Mouse (Mus musculus) inflammation-experienced regulatory T-cells (primary cell): ENCODE measurements around the gene Cpt1c. TPM values are rescaled to one million over a fixed set of nuclear protein-coding genes. Genes with fewer than 3 reads are reported as not detected.

ENCODE experiments used
- polyA plus RNA-seq, 2 experiments: library from polyadenylated mRNA; unstranded; fragments of 100-300 nt; shearing (Covaris generic); gene quantifications; one replicate each; pipeline ENCODE4 v1.2.1; 2017

The Cpt1c gene
- polyA plus RNA-seq, result 1 to 10 TPM; 1.7 to 2.5 TPM

GRCm38 (mm10) chr7:44974383-44975116 is at the start of gene Cpt1c:
Gene Cpt1c (minus strand): TSS chr7:44974851.

GRCm38 (mm10) chr7:45017242-45018061 is 42.8 kb upstream of the Cpt1c start, which contains the start of gene Rras:
Gene Rras (plus strand): TSS chr7:45017961.

DNA sequence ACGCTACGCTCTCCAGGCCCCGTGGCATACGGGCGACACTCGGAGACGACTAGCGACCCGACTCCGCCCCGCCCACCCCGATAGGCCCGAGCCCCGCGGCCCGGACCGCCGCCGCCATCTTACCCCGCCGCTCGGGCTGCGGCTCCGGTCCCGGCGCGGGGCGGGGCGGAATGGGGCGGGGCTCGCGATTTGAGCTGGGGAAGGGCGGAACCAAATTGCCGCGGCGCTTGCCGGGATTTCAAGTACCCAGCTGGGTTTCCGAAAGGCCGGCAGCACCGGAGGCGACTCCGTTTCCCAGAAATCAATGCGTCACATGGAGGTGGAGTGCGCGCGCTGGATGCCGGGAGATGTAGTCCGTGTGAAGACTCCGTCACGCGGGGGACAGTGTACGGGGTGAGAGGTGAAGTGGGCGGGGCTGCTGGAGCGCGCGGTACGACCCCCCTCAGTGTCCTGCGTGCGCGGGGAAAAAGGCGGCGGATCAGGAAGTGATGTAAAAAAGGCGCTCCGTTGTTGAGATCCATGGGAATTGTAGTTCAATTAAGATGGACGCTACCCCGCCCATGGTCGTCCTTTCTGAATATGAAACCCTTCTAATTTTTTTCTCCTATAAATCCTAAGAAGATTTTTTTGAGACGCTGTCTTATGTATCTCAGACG is 41.4 kb upstream of the Cpt1c start, which contains the start of gene Scaf1:
Gene Scaf1 (minus strand): TSS at position 407 of the 656 bp plus-strand sequence.

GRCm38 (mm10) chr7:44998501-44998955 is 23.9 kb upstream of the Cpt1c start, which contains the start of gene Bcl2l12:
Gene Bcl2l12 (minus strand): TSS chr7:44998712.

DNA sequence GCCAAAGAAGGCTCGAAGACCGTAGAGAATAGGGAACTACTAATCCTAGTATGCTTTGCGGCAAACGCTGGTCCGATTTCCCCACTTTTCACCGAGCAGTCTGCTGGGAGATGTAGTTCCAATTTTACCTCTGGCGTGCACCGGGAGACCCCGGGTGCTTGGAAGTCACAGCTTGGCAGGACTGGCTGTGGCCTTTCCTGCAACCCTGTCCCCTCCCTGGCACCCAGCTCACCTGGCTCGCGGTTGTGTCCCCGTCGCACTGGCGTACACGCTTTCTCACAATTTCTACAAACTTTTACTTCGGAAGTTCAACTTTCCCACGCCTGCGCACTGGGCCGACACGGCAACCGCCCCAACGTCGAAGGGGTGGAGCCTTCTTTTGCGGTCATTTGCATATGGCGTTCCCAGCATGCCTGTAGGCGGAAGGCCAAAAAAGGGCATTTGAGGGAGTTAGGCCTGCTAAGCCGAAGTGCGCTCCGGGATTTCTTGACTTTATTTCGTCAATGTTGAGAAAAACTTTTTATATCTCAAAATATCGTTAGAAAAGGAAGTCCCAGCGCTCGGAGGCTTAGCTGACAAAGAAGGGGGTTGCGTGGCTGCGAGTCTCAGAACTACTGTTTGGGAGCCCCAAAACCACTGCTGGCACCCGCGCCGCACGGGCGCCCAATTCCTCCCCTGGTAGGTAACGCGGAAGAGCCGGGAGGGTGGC is 22.7 kb upstream of the Cpt1c start, which contains the start of gene Irf3:
Gene Irf3 (plus strand): TSS at position 418 of the 709 bp plus-strand sequence.

DNA sequence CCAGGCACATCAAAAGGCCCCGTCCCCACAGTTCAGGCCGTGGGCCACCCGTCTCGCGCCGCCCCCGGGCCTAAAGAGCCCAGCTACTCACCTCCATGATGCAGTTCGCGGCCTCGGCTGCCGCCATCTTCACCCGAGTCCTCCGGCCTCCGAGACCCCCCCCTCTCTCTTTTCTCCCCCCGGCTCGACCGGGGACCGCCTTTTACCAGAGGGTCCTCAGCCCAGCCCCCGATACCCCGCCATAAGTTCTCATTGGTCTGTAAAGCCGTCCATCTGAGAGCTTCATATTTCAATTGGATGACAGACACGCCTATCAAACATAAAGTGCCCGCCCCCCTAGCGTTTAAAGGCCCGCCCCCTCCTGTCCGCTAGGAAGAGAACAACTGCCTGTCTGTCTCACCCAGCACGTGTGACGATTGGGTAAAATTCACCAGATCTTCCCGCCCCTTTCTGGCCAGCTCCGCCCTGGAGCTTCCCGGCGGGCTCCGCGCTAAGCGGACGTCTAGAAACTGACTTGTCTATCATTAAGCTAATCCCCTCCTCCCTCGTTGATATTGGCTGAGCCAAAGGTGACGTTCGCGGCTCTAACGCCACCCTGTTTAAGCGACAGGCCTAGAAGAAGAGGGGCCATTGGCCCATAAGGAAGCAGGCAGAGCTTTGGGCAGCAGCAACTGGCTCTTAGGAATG is 11.7 kb upstream of the Cpt1c start, which contains the start of gene Prmt1:
Gene Prmt1 (minus strand): TSS at position 377 of the 687 bp plus-strand sequence.

DNA sequence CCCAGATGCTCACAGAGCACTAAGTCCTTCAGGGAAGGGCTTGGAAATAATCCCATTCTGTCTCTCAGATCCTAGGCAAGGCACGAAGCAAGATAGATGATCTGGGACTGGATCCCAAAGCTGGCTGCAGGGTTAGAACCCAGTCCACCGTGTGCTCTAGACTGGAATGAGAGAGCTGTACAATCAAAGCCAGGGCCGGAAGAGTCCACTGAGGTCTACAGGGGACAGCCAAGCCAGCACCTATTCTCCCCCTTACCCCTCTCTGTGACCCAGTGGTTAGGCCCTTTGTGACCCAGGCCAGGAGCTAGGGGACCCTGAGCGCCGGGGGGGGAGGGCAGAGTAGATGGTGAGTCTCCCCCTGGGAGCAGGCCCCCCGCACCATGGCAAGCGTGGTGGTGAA is 31.7 kb downstream of the Cpt1c start, which contains the start of gene Tsks:
Gene Tsks (plus strand): TSS at position 301 of the 400 bp plus-strand sequence.

DNA sequence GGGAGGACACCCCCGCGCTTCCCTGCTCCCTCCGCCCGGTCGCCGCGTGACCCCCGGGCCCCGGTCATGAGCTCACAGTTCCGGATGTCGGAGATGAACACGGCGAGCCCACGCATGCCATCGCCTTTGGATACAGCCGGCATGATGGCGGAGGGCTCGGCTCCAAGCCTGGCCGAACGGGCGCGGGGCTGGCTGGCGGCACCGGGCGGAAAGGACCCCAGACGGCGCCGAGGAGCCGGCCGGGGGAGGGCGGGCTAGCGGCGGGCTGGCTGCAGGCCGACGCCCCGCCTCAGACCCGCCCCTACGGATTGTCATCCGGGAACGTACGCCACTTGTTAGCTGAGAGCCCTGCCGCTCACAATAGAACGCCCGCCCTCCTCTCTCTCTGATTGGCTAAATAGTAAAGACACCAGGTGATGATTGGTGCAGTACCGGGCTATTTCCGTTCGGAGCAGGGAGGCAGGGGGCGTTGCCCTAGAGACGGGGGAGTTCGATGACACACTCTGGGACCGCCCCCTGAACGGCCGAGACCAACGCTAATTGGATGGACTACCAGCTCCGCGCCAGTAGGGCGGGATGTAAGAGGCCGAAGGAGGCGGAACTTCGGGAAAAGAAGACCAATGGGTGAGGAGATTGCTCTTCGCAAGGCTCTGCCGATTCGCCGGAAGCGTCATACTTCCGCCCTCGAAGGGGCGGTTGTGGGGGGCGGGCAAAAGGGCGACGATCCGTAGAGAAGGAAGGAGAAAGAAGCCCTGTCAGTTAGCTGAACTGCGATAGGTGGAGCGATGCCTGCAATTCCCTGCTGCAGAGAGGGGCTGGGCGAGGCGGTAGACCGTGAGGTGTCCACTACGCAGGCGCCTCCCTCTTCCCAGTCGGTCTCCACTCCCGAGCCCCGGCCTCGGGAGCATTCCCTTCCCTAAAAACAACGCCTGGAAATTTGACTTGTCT is 45.2 kb downstream of the Cpt1c start, which contains the start of gene Ap2a1:
Gene Ap2a1 (minus strand): TSS at position 293 of the 948 bp plus-strand sequence.

Other genes starting within 250 kb of the Cpt1c start
- gene Vrk3, start 226.4 kb downstream of the Cpt1c start, polyA plus RNA-seq, result 10 to 100 TPM; 92.8 to 98.9 TPM
- 1 to 10 TPM in 1 of 2 experiments, under 1 TPM in 1; 0.37 to 1.3 TPM for gene Zfp473, start 223.8 kb downstream of the Cpt1c start, polyA plus RNA-seq
- gene Nup62, start 158.8 kb downstream of the Cpt1c start, polyA plus RNA-seq, result 10 to 100 TPM; 40.5 to 41.4 TPM
- 1 to 10 TPM; 3.0 to 8.6 TPM for gene Il4i1, start 158.5 kb downstream of the Cpt1c start, polyA plus RNA-seq
- under 1 TPM in 1 of 2 experiments, not detected in 1; 0.30 TPM for gene Atf5, start 158.2 kb downstream of the Cpt1c start, polyA plus RNA-seq
- gene Akt1s1, start 125.9 kb downstream of the Cpt1c start, polyA plus RNA-seq, result 10 to 100 TPM; 26.4 to 35.3 TPM
- 10 to 100 TPM; 83.2 to 90.0 TPM for gene Tbc1d17, start 125.8 kb downstream of the Cpt1c start, polyA plus RNA-seq
- gene Pnkp, start 117.7 kb downstream of the Cpt1c start, polyA plus RNA-seq, result 10 to 100 TPM; 89.6 to 97.9 TPM
- 10 to 100 TPM; 28.9 to 30.2 TPM for gene Ptov1, start 105.1 kb downstream of the Cpt1c start, polyA plus RNA-seq
- 10 to 100 TPM; 54.7 to 59.9 TPM for gene Med25, start 82.1 kb downstream of the Cpt1c start, polyA plus RNA-seq
- gene Fuz, start 78.8 kb downstream of the Cpt1c start, polyA plus RNA-seq, result 10 to 100 TPM; 38.7 to 55.5 TPM
- gene Ap2a1, start 45.4 kb downstream of the Cpt1c start, polyA plus RNA-seq, result 10 to 100 TPM; 56.8 to 69.1 TPM
- gene Tsks, start 31.6 kb downstream of the Cpt1c start, polyA plus RNA-seq, result under 1 TPM in 1 of 2 experiments, not detected in 1; 0.97 TPM
- 100 to 1,000 TPM; 148 to 162 TPM for gene Prmt1, start 11.7 kb upstream of the Cpt1c start, polyA plus RNA-seq
- gene Irf3, start 22.8 kb upstream of the Cpt1c start, polyA plus RNA-seq, result 100 to 1,000 TPM; 224 to 233 TPM
- 10 to 100 TPM; 23.6 to 30.4 TPM for gene Bcl2l12, start 23.9 kb upstream of the Cpt1c start, polyA plus RNA-seq
- 10 to 100 TPM; 34.5 to 35.4 TPM for gene Scaf1, start 41.5 kb upstream of the Cpt1c start, polyA plus RNA-seq
- gene Rras, start 43.1 kb upstream of the Cpt1c start, polyA plus RNA-seq, result 10 to 100 TPM; 30.9 to 34.3 TPM
- 1 to 10 TPM; 2.2 to 4.1 TPM for gene Prr12, start 78.0 kb upstream of the Cpt1c start, polyA plus RNA-seq
- 100 to 1,000 TPM in 1 of 2 experiments, 10 to 100 TPM in 1; 99.4 to 115 TPM for gene Nosip, start 87.6 kb upstream of the Cpt1c start, polyA plus RNA-seq
- 1 to 10 TPM; 2.7 to 4.1 TPM for gene Prrg2, start 87.8 kb upstream of the Cpt1c start, polyA plus RNA-seq
- 10 to 100 TPM in 1 of 2 experiments, 1 to 10 TPM in 1; 3.5 to 13.7 TPM for gene Rcn3, start 117.4 kb upstream of the Cpt1c start, polyA plus RNA-seq
- 1 to 10 TPM; 1.1 to 5.2 TPM for gene Fcgrt, start 129.0 kb upstream of the Cpt1c start, polyA plus RNA-seq
- gene Rps11, start 149.6 kb upstream of the Cpt1c start, polyA plus RNA-seq, result 1,000 to 10,000 TPM; 2,095 to 2,158 TPM
- gene Rpl13a, start 153.9 kb upstream of the Cpt1c start, polyA plus RNA-seq, result 1,000 to 10,000 TPM; 2,041 to 2,586 TPM
- not detected for gene Gm45713, start 161.4 kb upstream of the Cpt1c start, polyA plus RNA-seq
- gene Flt3l, start 161.6 kb upstream of the Cpt1c start, polyA plus RNA-seq, result 100 to 1,000 TPM; 207 to 313 TPM
- gene Pih1d1, start 179.5 kb upstream of the Cpt1c start, polyA plus RNA-seq, result 10 to 100 TPM; 53.5 to 57.9 TPM
- 10 to 100 TPM; 50.3 to 78.2 TPM for gene Aldh16a1, start 179.7 kb upstream of the Cpt1c start, polyA plus RNA-seq
- gene Slc17a7, start 189.1 kb upstream of the Cpt1c start, polyA plus RNA-seq, result under 1 TPM in 1 of 2 experiments, not detected in 1; 0.16 TPM
- gene Gfy, start 204.7 kb upstream of the Cpt1c start, polyA plus RNA-seq, result not detected
- gene Pth2, start 206.1 kb upstream of the Cpt1c start, polyA plus RNA-seq, result not detected
- gene Ccdc155, start 230.0 kb upstream of the Cpt1c start, polyA plus RNA-seq, result under 1 TPM; 0.24 to 0.70 TPM
- 10 to 100 TPM; 23.4 to 31.7 TPM for gene Dkkl1, start 237.3 kb upstream of the Cpt1c start, polyA plus RNA-seq
- gene Tead2, start 240.9 kb upstream of the Cpt1c start, polyA plus RNA-seq, result 1 to 10 TPM; 3.8 to 5.8 TPM